Mouse (Mus musculus): ENCODE measurements at regions not wholly inside any gene's neighbourhood (a gene's known extent, or its start where the extent isn't known, plus 50 kb on each side); places are given as distances from the start of the nearest gene placed in this dataset.
A peak's percentile ranks its signal among the peaks of the same experiment; 100 is the strongest.

GRCm38 (mm10) chr12:105092730-105093440 lies 52.9 kb upstream of the Tcl1b2 start:
- Histone ChIP-seq H3K4me3 (ENCODE audit: low read length) (no peak overlapping the region), H3K9ac (replicated peaks; ENCODE audit: low read length) (no peak overlapping the region), H3K4me1 (ENCODE audit: insufficient read depth, low read length) (peaks cover 7% of the 10 kb centered on the region), H3K27me3 (ENCODE audit: insufficient read depth, low read length) (no peaks in the 10 kb centered on the region), H3K4me2 (replicated peaks; ENCODE audit: low read depth, low read length) (no peak overlapping the region), H3K27ac (ENCODE audit: low read length) (no peak overlapping the region), H3K36me3 (ENCODE audit: insufficient read depth, low read length) (no peaks in the 10 kb centered on the region), H3K9me3 (ENCODE audit: low read length) (no peaks in the 10 kb centered on the region)
- no peak for ATAC-seq (ENCODE audit: low FRiP score, low TSS enrichment)
- 48% methylated on average over 9 of the region's 9 CpGs for WGBS

- H3K27me3 ChIP-seq (ENCODE audit: insufficient read depth, low read length), result no peaks in the 10 kb centered on the region
- no peak overlapping the region for H3K9ac ChIP-seq (replicated peaks; ENCODE audit: low read length)
- WGBS, result 50% methylated on average over 6 of the region's 6 CpGs
- no peak overlapping the region for H3K27ac ChIP-seq (ENCODE audit: low read length)
- no peaks in the 10 kb centered on the region for H3K9me3 ChIP-seq (ENCODE audit: low read length)
- H3K4me3 ChIP-seq (ENCODE audit: low read length), result no peak overlapping the region
- no peak overlapping the region for H3K4me2 ChIP-seq (replicated peaks; ENCODE audit: low read depth, low read length)
- peaks cover 7% of the 10 kb centered on the region for H3K4me1 ChIP-seq (ENCODE audit: insufficient read depth, low read length)
- peak; percentile 54; the same call in 1 of the 2 replicates for ATAC-seq (ENCODE audit: low FRiP score, low TSS enrichment)
- no peaks in the 10 kb centered on the region for H3K36me3 ChIP-seq (ENCODE audit: insufficient read depth, low read length)
These were observed 52.3 kb upstream of the Tcl1b2 start for GRCm38 (mm10) chr12:105093509-105093908.
